7 mouse cellular contexts compared by ENCODE assay signal in genomic region chr7:143763794-143764193, GRCm38 (mm10). TPM values are rescaled to one million over a fixed set of nuclear protein-coding genes. Genes with fewer than 3 reads are reported as not detected.
DNase-seq lines count a peak whose midpoint lies in the region; ATAC-seq and TF ChIP-seq lines count a peak whose summit lies in the region.

No protein-coding gene starts in this region.

- H3K27ac ChIP-seq in forebrain, embryonic 16.5 days (ENCODE audit: low read length), result no peak overlapping the region

- H3K4me3 ChIP-seq in lung, adult 2 months (replicated peaks; ENCODE audit: extremely low read depth, low read depth, low read length), result no peak overlapping the region
- H3K4me3 ChIP-seq in forebrain, embryonic 16.5 days (replicated peaks; ENCODE audit: low read length), result no peak overlapping the region

- no peak overlapping the region for H3K9ac ChIP-seq in forebrain, embryonic 16.5 days (replicated peaks; ENCODE audit: low read depth, low read length)

- peak; percentile 71 for ATAC-seq in forebrain, embryonic 16.5 days
- ATAC-seq in monocyte, adult 5-6 weeks (replicated peaks; ENCODE audit: insufficient number of reproducible peaks, low FRiP score, low TSS enrichment, poor library complexity, severe bottlenecking), result peak; percentile 64

- DNase-seq in lung, adult 2 months, result no peak
- no peak for DNase-seq in lung, adult 18-20 months
- DNase-seq in R1 (ENCODE audit: low read depth, low spot score), result peak; percentile 51
- DNase-seq in gastrocnemius, adult 8-10 months (ENCODE audit: low spot score in 2 of 2), result no peak
- no peak for DNase-seq in urinary bladder, postnatal 4 days (ENCODE audit: low spot score in 2 of 2)

- no peak overlapping the region for H3K4me2 ChIP-seq in forebrain, embryonic 16.5 days (ENCODE audit: low read length)

- TF ChIP-seq POLR2A in lung, adult 2 months (IDR thresholded peaks at IDR 0.05; ENCODE audit: borderline replicate concordance, extremely low read depth, low read depth, low read length), result no peak

- peak; percentile 52 for TF ChIP-seq CTCF in lung, adult 2 months (IDR thresholded peaks at IDR 0.05; ENCODE audit: insufficient read depth, low read length)

- H3K4me1 ChIP-seq in lung, adult 2 months (ENCODE audit: control insufficient read depth, insufficient read depth, low read length), result no peaks in the 10 kb centered on the region
- H3K4me1 ChIP-seq in forebrain, embryonic 16.5 days (replicated peaks; ENCODE audit: control insufficient read depth, insufficient read depth, low read length), result no peaks in the 10 kb centered on the region

- WGBS in lung, adult 2 months, result 8% methylated on average over 3 of the region's 3 CpGs
- WGBS in forebrain, embryonic 16.5 days, result 16% methylated on average over 3 of the region's 3 CpGs

- no peaks in the 10 kb centered on the region for H3K36me3 ChIP-seq in forebrain, embryonic 16.5 days (ENCODE audit: control insufficient read depth, insufficient read depth)

- peaks cover 5% of the 10 kb centered on the region; the same call in 1 of the 2 replicates for H3K27me3 ChIP-seq in forebrain, embryonic 16.5 days (replicated peaks; ENCODE audit: control insufficient read depth, insufficient read depth, low read length)

- no peaks in the 10 kb centered on the region for H3K9me3 ChIP-seq in forebrain, embryonic 16.5 days (ENCODE audit: control insufficient read depth, low read length)

RNA-seq across cellular contexts. Expression of gene Mrgprg, which starts 3.0 kb away (rescaled TPM):
- polyA plus RNA-seq in lung, adult 2 months (2012; rRNA removed), result not detected in 2 replicates
- not detected in 2 replicates for polyA plus RNA-seq in forebrain, embryonic 16.5 days (2015; fragmentation: Nextera tagmentation; extraction: Ambion mirVana)
- not detected in 3 replicates for total RNA-seq in monocyte, adult 5-6 weeks (2017)
- total RNA-seq in gastrocnemius, adult 8-10 months (2022), result under 1 TPM; 0.29 to 0.86 (median 0.33) TPM

RNA-seq across cellular contexts. Expression of gene Osbpl5, which starts 7.0 kb away (rescaled TPM):
- polyA plus RNA-seq in lung, adult 2 months (2012; rRNA removed), result 103 and 125 TPM in 2 replicates
- polyA plus RNA-seq in forebrain, embryonic 16.5 days (2015; fragmentation: Nextera tagmentation; extraction: Ambion mirVana), result 34.0 and 35.8 TPM in 2 replicates
- total RNA-seq in monocyte, adult 5-6 weeks (2017), result 16.1 to 49.9 TPM (median 22.0 TPM) in 3 replicates
- total RNA-seq in gastrocnemius, adult 8-10 months (2022), result 10 to 100 TPM; 11.2 to 17.7 (median 14.1) TPM

RNA-seq across cellular contexts. Expression of gene Mrgpre, which starts 20.5 kb away (rescaled TPM):
- polyA plus RNA-seq in lung, adult 2 months (2012; rRNA removed), result 2.2 and 3.2 TPM in 2 replicates
- 4.0 and 5.8 TPM in 2 replicates for polyA plus RNA-seq in forebrain, embryonic 16.5 days (2015; fragmentation: Nextera tagmentation; extraction: Ambion mirVana)
- 0.29 to 0.32 TPM in 2 of 3 replicates, not detected in the other for total RNA-seq in monocyte, adult 5-6 weeks (2017)
- total RNA-seq in gastrocnemius, adult 8-10 months (2022), result under 1 TPM; 0.32 to 0.87 (median 0.44) TPM

RNA-seq across cellular contexts. Expression of gene Nadsyn1, which starts 58.9 kb away (rescaled TPM):
- 9.9 and 10.7 TPM in 2 replicates for polyA plus RNA-seq in lung, adult 2 months (2012; rRNA removed)
- polyA plus RNA-seq in forebrain, embryonic 16.5 days (2015; fragmentation: Nextera tagmentation; extraction: Ambion mirVana), result 5.7 and 6.1 TPM in 2 replicates
- 9.3 to 24.7 TPM (median 20.9 TPM) in 3 replicates for total RNA-seq in monocyte, adult 5-6 weeks (2017)
- 1 to 10 TPM; 2.5 to 3.6 (median 2.8) TPM for total RNA-seq in gastrocnemius, adult 8-10 months (2022)

RNA-seq across cellular contexts. Expression of gene Dhcr7, which starts 59.2 kb away (rescaled TPM):
- polyA plus RNA-seq in lung, adult 2 months (2012; rRNA removed), result 63.4 and 86.7 TPM in 2 replicates
- polyA plus RNA-seq in forebrain, embryonic 16.5 days (2015; fragmentation: Nextera tagmentation; extraction: Ambion mirVana), result 51.8 and 61.8 TPM in 2 replicates
- 1.4 to 9.9 TPM (median 3.2 TPM) in 3 replicates for total RNA-seq in monocyte, adult 5-6 weeks (2017)
- 1 to 10 TPM; 3.8 to 8.2 (median 4.7) TPM for total RNA-seq in gastrocnemius, adult 8-10 months (2022)
